Mouse (Mus musculus): ENCODE results near the gene Iffo1. TPM values are rescaled to one million over a fixed set of nuclear protein-coding genes. Genes with fewer than 3 reads are reported as not detected.

Gene Iffo1
- total and polyA plus RNA-seq, 3 experiments = 3.3 to 7.0 (median 6.7) TPM

DNA sequence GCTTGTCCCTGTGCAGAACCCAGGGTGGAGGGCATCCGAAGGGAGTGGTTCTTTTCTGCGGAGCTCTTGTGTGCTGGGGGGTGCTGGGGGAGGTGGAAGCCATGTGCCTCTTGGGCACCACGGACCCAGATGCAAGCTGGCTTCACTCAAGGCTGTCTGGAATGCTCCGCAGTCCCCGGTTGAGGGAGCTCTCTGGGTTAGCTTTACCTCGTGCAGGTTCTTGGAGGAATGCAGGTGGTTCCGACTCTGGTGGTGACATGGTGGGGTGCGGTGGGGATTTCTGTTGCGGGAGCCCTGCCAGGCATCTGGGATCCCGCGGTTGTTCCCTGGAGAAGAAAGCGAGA is 47.7 kb upstream of the Iffo1 start:
- Histone ChIP-seq H3K27ac (ENCODE audit: insufficient read depth, low read depth) (peak overlapping the region; percentile 11; the same call in 1 of the 2 replicates), H3K4me1 (ENCODE audit: control insufficient read depth in 1 of 2, insufficient read depth in 2 of 2) (peaks cover 16 to 35% of the 10 kb centered on the region in 2 experiments), H3K36me3 (replicated peaks in 1 of 2; ENCODE audit: control insufficient read depth in 1 of 2, insufficient read depth in 1 of 2, low read length in 1 of 2) (peaks cover 45 to 48% of the 10 kb centered on the region in 2 experiments), H3K9me3 (replicated peaks; ENCODE audit: low read length) (no peaks in the 10 kb centered on the region), H3K4me2 (ENCODE audit: insufficient read depth, low read depth, poor library complexity, severe bottlenecking) (peak overlapping the region; percentile 86), H3K4me3 (replicated peaks in 1 of 3; ENCODE audit: low read depth in 2 of 3, low read length in 2 of 3, poor library complexity in 1 of 3) (peak overlapping the region; percentile 93 to 98 (median 94)), H3K9ac (ENCODE audit: insufficient read depth, low read depth) (peak overlapping the region; percentile 88), H3K79me2 (replicated peaks; ENCODE audit: control insufficient read depth, extremely low read depth, insufficient read depth, poor library complexity, severe bottlenecking) (peaks cover 42% of the 10 kb centered on the region), H3K27me3 (replicated peaks) (no peaks in the 10 kb centered on the region)
- in situ Hi-C loops (cut with MboI; ENCODE audit: low pct_ligation_motif_present, low pct_unique_long_range_greater_than_20kb, low sequenced_read_pairs) (loop anchor here (10.0 kb wide), 1 partner anchor 53 kb away; the partner anchor contains the start of gene Acrbp), dilution Hi-C loops (cut with MboI; ENCODE audit: extremely low pct_ligation_motif_present, extremely low pct_unique_long_range_greater_than_20kb, low sequenced_read_pairs) (no loop called here)
- DNase-seq (ENCODE audit: extremely low read depth) = no peak
- no peak for TF ChIP-seq MAZ (IDR thresholded peaks at IDR 0.05; ENCODE audit: low read depth, low read length)
- no peak; the same call in 1 of the 2 replicates for TF ChIP-seq SIN3A (IDR thresholded peaks at IDR 0.05; ENCODE audit: low read length)
- TF ChIP-seq MXI1 (IDR thresholded peaks at IDR 0.05; ENCODE audit: low read depth, low read length) = no peak
- no peak for TF ChIP-seq MYC (IDR thresholded peaks at IDR 0.05; ENCODE audit: low read depth, low read length)

DNA sequence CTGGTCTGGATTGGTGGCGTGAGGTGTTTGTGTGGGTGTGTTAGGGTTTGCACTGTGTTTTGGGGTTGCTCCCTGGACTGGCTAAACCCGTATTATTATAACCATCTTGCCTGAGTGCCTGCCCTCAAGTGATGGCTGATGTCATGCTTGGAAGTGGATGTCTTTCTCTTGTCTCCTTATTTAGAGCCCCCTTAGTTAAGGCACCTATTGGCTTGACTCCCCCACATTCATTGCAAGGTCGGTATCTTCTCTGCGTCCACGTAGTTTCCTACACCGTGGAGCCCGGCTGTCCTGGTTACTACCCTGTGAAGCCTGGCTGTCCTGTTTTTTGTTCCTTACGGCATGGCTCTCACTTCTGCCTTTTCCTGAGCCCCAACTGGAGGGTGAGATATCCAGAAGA is 47.1 kb upstream of the Iffo1 start:
- H3K27me3 ChIP-seq (replicated peaks) = no peaks in the 10 kb centered on the region
- peaks cover 16 to 35% of the 10 kb centered on the region in 2 experiments for H3K4me1 ChIP-seq (ENCODE audit: control insufficient read depth in 1 of 2, insufficient read depth in 2 of 2)
- dilution Hi-C loops (cut with MboI; ENCODE audit: extremely low pct_ligation_motif_present, extremely low pct_unique_long_range_greater_than_20kb, low sequenced_read_pairs) (no loop called here), in situ Hi-C loops (cut with MboI; ENCODE audit: low pct_ligation_motif_present, low pct_unique_long_range_greater_than_20kb, low sequenced_read_pairs) (loop anchor here (10.0 kb wide), 1 partner anchor 53 kb away; the partner anchor contains the start of gene Acrbp)
- no peaks in the 10 kb centered on the region for H3K9me3 ChIP-seq (replicated peaks; ENCODE audit: low read length)
- H3K9ac ChIP-seq (ENCODE audit: insufficient read depth, low read depth) = peak overlapping the region; percentile 88
- peaks cover 50 to 54% of the 10 kb centered on the region in 2 experiments for H3K36me3 ChIP-seq (replicated peaks in 1 of 2; ENCODE audit: control insufficient read depth in 1 of 2, insufficient read depth in 1 of 2, low read length in 1 of 2)
- DNase-seq (ENCODE audit: extremely low read depth) = no peak
- H3K79me2 ChIP-seq (replicated peaks; ENCODE audit: control insufficient read depth, extremely low read depth, insufficient read depth, poor library complexity, severe bottlenecking) = peaks cover 44% of the 10 kb centered on the region
- no peak overlapping the region for H3K27ac ChIP-seq (ENCODE audit: insufficient read depth, low read depth)
- peak overlapping the region; percentile 93 to 98 (median 94) for H3K4me3 ChIP-seq (replicated peaks in 1 of 3; ENCODE audit: low read depth in 2 of 3, low read length in 2 of 3, poor library complexity in 1 of 3)
- peak overlapping the region; percentile 86 for H3K4me2 ChIP-seq (ENCODE audit: insufficient read depth, low read depth, poor library complexity, severe bottlenecking)
- TF ChIP-seq MAFK (IDR thresholded peaks at IDR 0.05; ENCODE audit: insufficient replicate concordance, low read length) = no peak
- no peak for TF ChIP-seq MAX (IDR thresholded peaks at IDR 0.05; ENCODE audit: low read length)
- TF ChIP-seq SMC3 (IDR thresholded peaks at IDR 0.05; ENCODE audit: low read depth, low read length) = no peak
- TF ChIP-seq USF2 (conservative IDR thresholded peaks at IDR 0.05; ENCODE audit: low read depth, low read length) = no peak
- no peak for TF ChIP-seq SIN3A (IDR thresholded peaks at IDR 0.05; ENCODE audit: low read length)
- TF ChIP-seq TCF12 (IDR thresholded peaks at IDR 0.05; ENCODE audit: low read depth, low read length) = no peak
- no peak for TF ChIP-seq POLR2AphosphoS2 (IDR thresholded peaks at IDR 0.05; ENCODE audit: low read depth, low read length)

- peaks cover 16 to 35% of the 10 kb centered on the region in 2 experiments for H3K4me1 ChIP-seq (ENCODE audit: control insufficient read depth in 1 of 2, insufficient read depth in 2 of 2)
- peaks cover 52 to 58% of the 10 kb centered on the region in 2 experiments for H3K36me3 ChIP-seq (replicated peaks in 1 of 2; ENCODE audit: control insufficient read depth in 1 of 2, insufficient read depth in 1 of 2, low read length in 1 of 2)
- H3K4me3 ChIP-seq (replicated peaks in 1 of 3; ENCODE audit: low read depth in 2 of 3, low read length in 2 of 3, poor library complexity in 1 of 3) = peak overlapping the region; percentile 16 to 98 (median 94)
- dilution Hi-C loops (cut with MboI; ENCODE audit: extremely low pct_ligation_motif_present, extremely low pct_unique_long_range_greater_than_20kb, low sequenced_read_pairs) = no loop called here
- H3K79me2 ChIP-seq (replicated peaks; ENCODE audit: control insufficient read depth, extremely low read depth, insufficient read depth, poor library complexity, severe bottlenecking) = peaks cover 44% of the 10 kb centered on the region
- peak overlapping the region; percentile 88 for H3K9ac ChIP-seq (ENCODE audit: insufficient read depth, low read depth)
- TF ChIP-seq POLR2AphosphoS2 (IDR thresholded peaks at IDR 0.05; ENCODE audit: low read depth, low read length) (no peak), ZMIZ1 (IDR thresholded peaks at IDR 0.05; ENCODE audit: low read depth, low read length) (no peak), HCFC1 (IDR thresholded peaks at IDR 0.05; ENCODE audit: low read depth, low read length) (no peak), BHLHE40 (IDR thresholded peaks at IDR 0.05; ENCODE audit: low read depth, low read length) (no peak), SIN3A (IDR thresholded peaks at IDR 0.05; ENCODE audit: low read length) (no peak), IRF4 (IDR thresholded peaks at IDR 0.05; ENCODE audit: low read depth, low read length) (no peak), SMC3 (IDR thresholded peaks at IDR 0.05; ENCODE audit: low read depth, low read length) (no peak), PAX5 (IDR thresholded peaks at IDR 0.05; ENCODE audit: low read length) (no peak), NRF1 (IDR thresholded peaks at IDR 0.05; ENCODE audit: low read depth, low read length) (no peak), JUN (IDR thresholded peaks at IDR 0.05; ENCODE audit: insufficient read depth, low read depth, low read length) (no peak), UBTF (IDR thresholded peaks at IDR 0.05; ENCODE audit: low read depth, low read length) (no peak), CTCF (conservative IDR thresholded peaks at IDR 0.05 in 1 of 2, IDR thresholded peaks at IDR 0.05 in 1 of 2; ENCODE audit: low read depth in 2 of 2, low read length in 2 of 2) (no peak), GABPA (IDR thresholded peaks at IDR 0.05; ENCODE audit: insufficient replicate concordance, low read depth, low read length) (no peak), ZKSCAN1 (IDR thresholded peaks at IDR 0.05; ENCODE audit: borderline replicate concordance, low read depth, low read length) (no peak), USF2 (conservative IDR thresholded peaks at IDR 0.05; ENCODE audit: low read depth, low read length) (no peak)
- no peak overlapping the region for H3K27ac ChIP-seq (ENCODE audit: insufficient read depth, low read depth)
- H3K9me3 ChIP-seq (replicated peaks; ENCODE audit: low read length) = no peaks in the 10 kb centered on the region
- H3K4me2 ChIP-seq (ENCODE audit: insufficient read depth, low read depth, poor library complexity, severe bottlenecking) = peak overlapping the region; percentile 86
- no peaks in the 10 kb centered on the region for H3K27me3 ChIP-seq (replicated peaks)
- in situ Hi-C loops (cut with MboI; ENCODE audit: low pct_ligation_motif_present, low pct_unique_long_range_greater_than_20kb, low sequenced_read_pairs) = loop anchor here (10.0 kb wide), 1 partner anchor 54 kb away; the partner anchor contains the start of gene Acrbp
- DNase-seq (ENCODE audit: extremely low read depth) = no peak
Observed at GRCm38 (mm10) chr6:125098513-125098912, 46.5 kb upstream of the Iffo1 start.
